Mouse (Mus musculus) adrenal gland, postnatal 10 days (tissue): ENCODE measurements around the gene Ift52. TPM values are rescaled to one million over a fixed set of nuclear protein-coding genes. Genes with fewer than 3 reads are reported as not detected.
A peak's percentile ranks its signal among the peaks of the same experiment; 100 is the strongest.
"Not testable (repeated sequence)": the region's sequence is repeated elsewhere in the genome, so short reads cannot be mapped to it uniquely, and the experiment has no call there.

Source experiments
- DNase-seq: peaks from one replicate; pipeline ENCODE4 v3.0.0; 2021; ENCODE audit warnings: mixed read lengths
- total RNA-seq, 2 experiments: library from RNA; stranded (reverse); gene quantifications; 2 replicates each; pipeline ENCODE4 v1.2.3; 2021

Gene Ift52
- total RNA-seq, 2 experiments from 2014 or later: 35.6 to 38.1 TPM

GRCm38 (mm10) chr2:163031289-163031688 is 14.1 kb downstream of the Ift52 start:
- DNase-seq: peak; percentile 11

GRCm38 (mm10) chr2:163031757-163032156 is 14.6 kb downstream of the Ift52 start:
- DNase-seq: no peak

- DNase-seq: no peak
Measured at GRCm38 (mm10) chr2:163032622-163033021, 15.5 kb downstream of the Ift52 start.

GRCm38 (mm10) chr2:163039940-163040339 is 22.8 kb downstream of the Ift52 start:
- no peak for DNase-seq

- peak; percentile 82 for DNase-seq
Measured at GRCm38 (mm10) chr2:163048125-163048524, 31.0 kb downstream of the Ift52 start.

- no peak for DNase-seq
Measured at GRCm38 (mm10) chr2:163049116-163049515, 32.0 kb downstream of the Ift52 start.

GRCm38 (mm10) chr2:163051691-163052090 is 34.5 kb downstream of the Ift52 start:
- no peak for DNase-seq

GRCm38 (mm10) chr2:163052101-163052500 is 34.9 kb downstream of the Ift52 start:
- no peak for DNase-seq

- no peak for DNase-seq
Measured at GRCm38 (mm10) chr2:163052826-163053225, 35.7 kb downstream of the Ift52 start.

GRCm38 (mm10) chr2:163054335-163054840 is 37.2 kb downstream of the Ift52 start, which contains the start of gene Mybl2:
Mybl2 (plus strand) TSS chr2:163054687.
- DNase-seq: peak; percentile 95

GRCm38 (mm10) chr2:163054891-163055494 is 37.8 kb downstream of the Ift52 start:
- peak; percentile 27 for DNase-seq

- DNase-seq: peak; percentile 69
Measured at GRCm38 (mm10) chr2:163055715-163056114, 38.6 kb downstream of the Ift52 start.

GRCm38 (mm10) chr2:163056584-163056983 is 39.4 kb downstream of the Ift52 start:
- DNase-seq: no peak

- DNase-seq: not testable (repeated sequence)
Measured at GRCm38 (mm10) chr2:163058981-163059380, 41.8 kb downstream of the Ift52 start.

- DNase-seq: no peak
Measured at GRCm38 (mm10) chr2:163060630-163061029, 43.5 kb downstream of the Ift52 start.

- DNase-seq: no peak
Measured at GRCm38 (mm10) chr2:163061203-163062118, 44.3 kb downstream of the Ift52 start.

- DNase-seq: no peak
Measured at GRCm38 (mm10) chr2:163062119-163062508, 45.0 kb downstream of the Ift52 start.

- no peak for DNase-seq
Measured at GRCm38 (mm10) chr2:163066326-163066725, 49.2 kb downstream of the Ift52 start.

- DNase-seq: no peak
Measured at GRCm38 (mm10) chr2:163067233-163067632, 50.1 kb downstream of the Ift52 start.

- DNase-seq: no peak
Measured at GRCm38 (mm10) chr2:163070213-163070612, 53.1 kb downstream of the Ift52 start.

GRCm38 (mm10) chr2:163071590-163071989 is 54.4 kb downstream of the Ift52 start:
- DNase-seq: no peak

GRCm38 (mm10) chr2:163073023-163073757 is 56.0 kb downstream of the Ift52 start:
- no peak for DNase-seq
